Mouse (Mus musculus): ENCODE results near the gene Defb39.

Defb39 gene

GRCm38 (mm10) chr8:19064710-19065109 is at the start of gene Defb39:
Defb39 (minus strand) TSS chr8:19064810.
- no peak for DNase-seq

- no peak for DNase-seq
These were observed 1.4 kb upstream of the Defb39 start for GRCm38 (mm10) chr8:19066013-19066412.

- DNase-seq, result no peak
These were observed 1.7 kb downstream of the Defb39 start for GRCm38 (mm10) chr8:19062891-19063290.

- no peak for DNase-seq
These were observed 19.4 kb downstream of the Defb39 start for GRCm38 (mm10) chr8:19045242-19045641.

GRCm38 (mm10) chr8:19026466-19026865 is 38.1 kb downstream of the Defb39 start, which contains the start of gene Defb38:
Defb38 (minus strand) TSS chr8:19026566.
- no peak for DNase-seq

Measured in thymus, postnatal 14 days (tissue).